25 mouse cellular contexts compared by ENCODE assay signal in genomic region chr2:126284071-126284470, GRCm38 (mm10).
DNase-seq lines count a peak whose midpoint lies in the region; ATAC-seq lines count a peak whose summit lies in the region.
"Had no signal": no experiment of that assay in that cellular context is flagged by ENCODE, and none has a peak within 500 bp of the region (broad histone marks: within the 10 kb centered on the region; RNA-seq: fewer than 3 reads in every experiment).

No protein-coding gene starts in this region.

- H3K9me3 ChIP-seq in embryonic facial prominence, embryonic 12.5 days = no peaks in the 10 kb centered on the region
- H3K9me3 ChIP-seq: forebrain, embryonic 13.5 days; heart, embryonic 15.5 days; hindbrain, embryonic 13.5 days; kidney, embryonic 15.5 days; midbrain, embryonic 10.5 days; neural tube, embryonic 15.5 days had no signal

- H3K9ac ChIP-seq in embryonic facial prominence, embryonic 12.5 days = no peak overlapping the region
- H3K9ac ChIP-seq: forebrain, embryonic 13.5 days; heart, embryonic 15.5 days; hindbrain, embryonic 13.5 days; kidney, embryonic 15.5 days; neural tube, embryonic 15.5 days had no signal

- 35% methylated on average over 6 of the region's 6 CpGs for WGBS in embryonic facial prominence, embryonic 12.5 days

- peak; percentile 6 for DNase-seq in embryo, embryonic 10.5 days (ENCODE audit: low spot score)
- DNase-seq in forelimb bud, embryonic 11.5 days (ENCODE audit: low read depth, low spot score) = peak; percentile 72
- peak; percentile 10 for DNase-seq in skeletal muscle tissue, adult 2 months (ENCODE audit: low read depth, low spot score)
- DNase-seq in left cerebral cortex, postnatal 4 days = no peak
- no peak for DNase-seq in left cerebral cortex, postnatal 14 days (ENCODE audit: low spot score in 2 of 2)
- no peak for DNase-seq in ovary, postnatal 10 days (ENCODE audit: low spot score)
- DNase-seq: adrenal gland, postnatal 14 days; cerebellum, adult 8-10 months; gastrocnemius, postnatal 25 days; heart, adult 2 months; heart, postnatal 36 days; kidney, adult 11 months; kidney, postnatal 36 days; layer of hippocampus, postnatal 36 days; thymus, adult 2 months had no signal

- H3K27me3 ChIP-seq in embryonic facial prominence, embryonic 12.5 days = no peaks in the 10 kb centered on the region
- H3K27me3 ChIP-seq: forebrain, embryonic 13.5 days; hindbrain, embryonic 13.5 days; kidney, embryonic 15.5 days; neural tube, embryonic 15.5 days had no signal

- H3K4me3 ChIP-seq in embryonic facial prominence, embryonic 12.5 days = no peak overlapping the region
- H3K4me3 ChIP-seq: erythroblast, embryonic 14.5 days; forebrain, embryonic 13.5 days; heart, adult 2 months; heart, embryonic 15.5 days; hindbrain, embryonic 13.5 days; kidney, embryonic 15.5 days; midbrain, embryonic 10.5 days; neural tube, embryonic 15.5 days had no signal

- H3K4me1 ChIP-seq in embryonic facial prominence, embryonic 12.5 days = no peaks in the 10 kb centered on the region
- H3K4me1 ChIP-seq: heart, embryonic 15.5 days; hindbrain, embryonic 13.5 days; kidney, embryonic 15.5 days; midbrain, embryonic 10.5 days; neural tube, embryonic 15.5 days had no signal

- ATAC-seq in embryonic facial prominence, embryonic 12.5 days (ENCODE audit: insufficient number of reproducible peaks, insufficient read depth, low FRiP score, low TSS enrichment) = 0 out of 2 replicates have a peak, but pooled peaks have one; percentile 60
- ATAC-seq: forebrain, embryonic 13.5 days had no signal

- no peak overlapping the region for H3K4me2 ChIP-seq in embryonic facial prominence, embryonic 12.5 days (replicated peaks)
- H3K4me2 ChIP-seq: forebrain, embryonic 13.5 days; heart, embryonic 15.5 days; hindbrain, embryonic 13.5 days; kidney, embryonic 15.5 days; neural tube, embryonic 15.5 days had no signal

- 0 out of 2 replicates have a peak overlapping the region, but pooled peaks have one; percentile 23 for H3K27ac ChIP-seq in embryonic facial prominence, embryonic 12.5 days
- H3K27ac ChIP-seq: forebrain, embryonic 13.5 days; heart, adult 2 months; heart, embryonic 15.5 days; hindbrain, embryonic 13.5 days; kidney, embryonic 15.5 days; macrophage; midbrain, embryonic 10.5 days; neural tube, embryonic 15.5 days; stomach, postnatal 0 days had no signal

- no peaks in the 10 kb centered on the region for H3K36me3 ChIP-seq in embryonic facial prominence, embryonic 12.5 days
- H3K36me3 ChIP-seq: heart, embryonic 15.5 days; hindbrain, embryonic 13.5 days; kidney, embryonic 15.5 days; midbrain, embryonic 10.5 days; neural tube, embryonic 15.5 days had no signal

- intact Hi-C loops in left cerebral cortex, postnatal 4 days (cut with DNase I) = no loop called here
- intact Hi-C loops in left cerebral cortex, postnatal 14 days (cut with DNase I) = no loop called here

Comparison
In these comparisons a context has a peak if more than half of its experiments do, and no peak if none do; other contexts are left out.
1. DNase-seq: peak in embryo, embryonic 10.5 days (single experiment), forelimb bud, embryonic 11.5 days (single experiment) and skeletal muscle tissue, adult 2 months (single experiment); none in left cerebral cortex, postnatal 4 days (single experiment), left cerebral cortex, postnatal 14 days (0 of 2) and ovary, postnatal 10 days (single experiment).